ENCODE assay signal across 7 mouse cellular contexts in the genomic region with DNA sequence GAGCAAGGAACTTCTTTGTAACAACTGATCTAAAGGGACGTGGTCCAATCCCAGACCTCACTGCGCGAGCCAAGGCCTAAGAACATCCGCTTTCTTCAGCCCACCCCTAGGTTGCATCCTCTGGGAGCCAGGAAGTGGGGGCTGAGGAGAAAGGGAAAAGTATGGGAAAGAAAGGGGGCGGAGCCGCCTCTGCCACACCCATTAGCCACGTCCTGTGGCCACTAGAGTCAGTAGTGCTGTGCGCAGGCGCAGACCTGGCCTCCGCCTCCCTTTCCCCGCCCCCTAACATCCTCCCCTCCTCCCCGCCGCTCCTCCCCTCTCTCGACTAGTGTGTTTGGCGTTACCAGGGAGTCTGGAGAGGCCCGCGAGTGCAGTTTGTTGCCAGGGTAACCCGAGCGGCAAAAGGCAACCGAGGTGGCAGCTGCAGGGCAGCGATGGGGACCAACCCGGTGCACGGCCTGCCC. TPM values are rescaled to one million over a fixed set of nuclear protein-coding genes. Genes with fewer than 3 reads are reported as not detected.
DNase-seq lines count a peak whose midpoint lies in the region; ATAC-seq and TF ChIP-seq lines count a peak whose summit lies in the region.

Efhc1 (plus strand) TSS at position 327 of the 464 bp plus-strand sequence.

- peak; percentile 95 for ATAC-seq in embryonic facial prominence, embryonic 13.5 days (ENCODE audit: insufficient number of reproducible peaks, insufficient read depth, low FRiP score, low TSS enrichment, low read depth)
- peak; percentile 98 for ATAC-seq in midbrain, embryonic 12.5 days (ENCODE audit: low FRiP score, low read depth)

- no peaks in the 10 kb centered on the region for H3K9me3 ChIP-seq in embryonic facial prominence, embryonic 13.5 days
- no peaks in the 10 kb centered on the region for H3K9me3 ChIP-seq in limb, embryonic 10.5 days (replicated peaks)
- no peaks in the 10 kb centered on the region for H3K9me3 ChIP-seq in midbrain, embryonic 12.5 days

- no peak for TF ChIP-seq CTCF in small intestine, adult 2 months (IDR thresholded peaks at IDR 0.05; ENCODE audit: extremely low read depth, insufficient read length, insufficient replicate concordance, low read depth, low read length)

- peak within 1 kb of the TSS; percentile 79 for H3K9ac ChIP-seq in embryonic facial prominence, embryonic 13.5 days
- H3K9ac ChIP-seq in midbrain, embryonic 12.5 days (replicated peaks): peak within 1 kb of the TSS; percentile 68

- H3K4me3 ChIP-seq in embryonic facial prominence, embryonic 13.5 days: peak within 1 kb of the TSS; percentile 59
- H3K4me3 ChIP-seq in limb, embryonic 10.5 days: peak within 1 kb of the TSS; percentile 64
- peak within 1 kb of the TSS; percentile 51 for H3K4me3 ChIP-seq in midbrain, embryonic 12.5 days
- H3K4me3 ChIP-seq in small intestine, adult 2 months (ENCODE audit: low read depth, low read length): peak within 1 kb of the TSS; percentile 63

- peak; percentile 71 to 86 for DNase-seq in adrenal gland, postnatal 4 days (ENCODE audit: low spot score in 2 of 2)
- peak; percentile 93 to 95 for DNase-seq in heart, adult 18-20 months
- peak; percentile 87 for DNase-seq in kidney, adult 18-20 months
- DNase-seq in limb, embryonic 10.5 days (ENCODE audit: low spot score): peak; percentile 96

- peaks cover 4% of the 10 kb centered on the region for H3K4me1 ChIP-seq in embryonic facial prominence, embryonic 13.5 days
- H3K4me1 ChIP-seq in limb, embryonic 10.5 days: peaks cover 12% of the 10 kb centered on the region
- 0 out of 2 replicates have a peak, but pooled peaks cover 11% of the 10 kb centered on the region for H3K4me1 ChIP-seq in midbrain, embryonic 12.5 days
- H3K4me1 ChIP-seq in small intestine, adult 2 months (ENCODE audit: control insufficient read depth, insufficient read depth, insufficient read length, low read length): peaks cover 8% of the 10 kb centered on the region

- WGBS in embryonic facial prominence, embryonic 13.5 days: under 1% methylated on average over 23 of the region's 23 CpGs
- 4% methylated on average over 23 of the region's 23 CpGs for WGBS in limb, embryonic 10.5 days
- WGBS in midbrain, embryonic 12.5 days: 2% methylated on average over 21 of the region's 23 CpGs
- 2% methylated on average over 21 of the region's 23 CpGs for WGBS in small intestine, adult 2 months

- H3K27ac ChIP-seq in embryonic facial prominence, embryonic 13.5 days: peak within 1 kb of the TSS; percentile 74
- peak within 1 kb of the TSS; percentile 85 for H3K27ac ChIP-seq in limb, embryonic 10.5 days
- H3K27ac ChIP-seq in midbrain, embryonic 12.5 days (replicated peaks): peak within 1 kb of the TSS; percentile 91
- H3K27ac ChIP-seq in small intestine, adult 2 months (ENCODE audit: insufficient read depth, low read depth, low read length): no peak within 1 kb of the TSS; the same call in 1 of the 2 replicates

- TF ChIP-seq POLR2A in small intestine, adult 2 months (IDR thresholded peaks at IDR 0.05; ENCODE audit: low read depth, low read length): peak; percentile 9; the same call in 1 of the 2 replicates

- H3K36me3 ChIP-seq in embryonic facial prominence, embryonic 13.5 days: no peaks in the 10 kb centered on the region
- no peaks in the 10 kb centered on the region for H3K36me3 ChIP-seq in limb, embryonic 10.5 days
- H3K36me3 ChIP-seq in midbrain, embryonic 12.5 days: no peaks in the 10 kb centered on the region
- H3K36me3 ChIP-seq in small intestine, adult 2 months (ENCODE audit: control insufficient read depth, insufficient read depth, low read length): no peaks in the 10 kb centered on the region

- H3K4me2 ChIP-seq in embryonic facial prominence, embryonic 13.5 days: peak within 1 kb of the TSS; percentile 81
- peak within 1 kb of the TSS; percentile 63 for H3K4me2 ChIP-seq in midbrain, embryonic 12.5 days (replicated peaks)

- no peaks in the 10 kb centered on the region for H3K27me3 ChIP-seq in embryonic facial prominence, embryonic 13.5 days
- H3K27me3 ChIP-seq in limb, embryonic 10.5 days (ENCODE audit: low read depth, poor library complexity, severe bottlenecking): no peaks in the 10 kb centered on the region
- no peaks in the 10 kb centered on the region; the same call in 1 of the 2 replicates for H3K27me3 ChIP-seq in midbrain, embryonic 12.5 days
- H3K27me3 ChIP-seq in small intestine, adult 2 months (ENCODE audit: control insufficient read depth, insufficient read depth, low read length): no peaks in the 10 kb centered on the region

RNA-seq across cellular contexts. Expression of gene Efhc1, which starts in this region (rescaled TPM):
- total RNA-seq in adrenal gland, postnatal 4 days (2021): 1 to 10 TPM; 3.0 to 3.4 TPM
- polyA plus RNA-seq in embryonic facial prominence, embryonic 13.5 days (2015; fragmentation: Nextera tagmentation; extraction: Ambion mirVana): 2.6 and 2.7 TPM in 2 replicates
- under 1 TPM; 0.32 to 0.82 TPM for total RNA-seq in heart, adult 18-20 months (2021)
- polyA plus RNA-seq in limb, embryonic 10.5 days (2016; fragmentation: Nextera tagmentation; extraction: Ambion mirVana): 1.5 and 1.7 TPM in 2 replicates
- polyA plus RNA-seq in midbrain, embryonic 12.5 days (2016; fragmentation: Nextera tagmentation; extraction: Ambion mirVana): 1.8 and 2.0 TPM in 2 replicates
- 0.32 and 0.50 TPM in 2 replicates for polyA plus RNA-seq in small intestine, adult 2 months (2012; rRNA removed)

Comparison
In these comparisons a context has a peak if more than half of its experiments do, and no peak if none do; other contexts are left out.
1. Peak in DNase-seq in heart, adult 18-20 months; RNA of the gene not detected or under 1 TPM.